Mouse (Mus musculus): ENCODE results near the gene Uimc1.

Gene Uimc1

GRCm38 (mm10) chr13:54992215-54992614, 107.9 kb downstream of the Uimc1 start:
- DNase-seq: no peak

- no peak for DNase-seq
Observed at GRCm38 (mm10) chr13:54988181-54988760, 111.8 kb downstream of the Uimc1 start.

- DNase-seq: no peak
Observed at GRCm38 (mm10) chr13:54987405-54987804, 112.7 kb downstream of the Uimc1 start.

GRCm38 (mm10) chr13:54983614-54984013, 116.5 kb downstream of the Uimc1 start:
- DNase-seq: no peak

GRCm38 (mm10) chr13:54983001-54983400, 117.1 kb downstream of the Uimc1 start:
- no peak for DNase-seq

GRCm38 (mm10) chr13:54980957-54981356, 119.1 kb downstream of the Uimc1 start:
- DNase-seq: no peak

GRCm38 (mm10) chr13:54978804-54979203, 121.3 kb downstream of the Uimc1 start:
- no peak for DNase-seq
